Mouse (Mus musculus) liver, embryonic 15.5 days (tissue): ENCODE measurements at regions not wholly inside any gene's neighbourhood (a gene's known extent, or its start where the extent isn't known, plus 50 kb on each side); places are given as distances from the start of the nearest gene placed in this dataset.

Experiments
- ATAC-seq: fragments of 200-750 bp; cut with Nextera tagmentation; 2 replicates; pipeline ENCODE4 v1.8.0; 2017; ENCODE audit warnings: moderate number of reproducible peaks, mild to moderate bottlenecking, moderate library complexity; ENCODE audit not compliant: insufficient read depth
- H3K27ac ChIP-seq: fragments of 300-500 bp; sonication (generic); replicated peaks from 2 replicates; pipeline ENCODE4 v1.5.1; 2015; ENCODE audit warnings: mild to moderate bottlenecking, inconsistent platforms
- H3K27me3 ChIP-seq: fragments of 300-500 bp; sonication (generic); 2 replicates; pipeline ENCODE4 v1.6.1; 2015; ENCODE audit warnings: mild to moderate bottlenecking, inconsistent platforms
- H3K36me3 ChIP-seq: fragments of 300-500 bp; sonication (generic); replicated peaks from 2 replicates; pipeline ENCODE4 v1.6.1; 2015; ENCODE audit warnings: moderate library complexity, mild to moderate bottlenecking, inconsistent platforms
- H3K4me1 ChIP-seq: fragments of 300-500 bp; sonication (generic); replicated peaks from 2 replicates; pipeline ENCODE4 v1.6.1; 2015; ENCODE audit warnings: inconsistent platforms
- H3K4me2 ChIP-seq: fragments of 300-500 bp; sonication (generic); 2 replicates; pipeline ENCODE4 v1.6.1; 2015; ENCODE audit warnings: moderate library complexity, mild to moderate bottlenecking, inconsistent platforms
- H3K4me3 ChIP-seq: fragments of 300-500 bp; sonication (generic); replicated peaks from 2 replicates; pipeline ENCODE4 v1.5.1; 2015; ENCODE audit warnings: mild to moderate bottlenecking, inconsistent platforms
- H3K9ac ChIP-seq: fragments of 300-500 bp; sonication (generic); 2 replicates; pipeline ENCODE4 v1.6.1; 2015; ENCODE audit warnings: moderate library complexity, mild to moderate bottlenecking, inconsistent platforms
- H3K9me3 ChIP-seq: fragments of 300-500 bp; sonication (generic); replicated peaks from 2 replicates; pipeline ENCODE4 v1.6.1; 2016; ENCODE audit warnings: inconsistent platforms
- WGBS: fragments of 180-500 bp; shearing (Covaris S2); methylation state at CpG from one replicate; pipeline ENCODE4 v1.1.7; 2015; ENCODE audit warnings: mixed read lengths; ENCODE audit not compliant: insufficient replicate concordance; 5-methylcytosine and 5-hydroxymethylcytosine counted together

GRCm38 (mm10) chr15:37134386-37134785 is 126.8 kb upstream of the Zfp706 start:
- no peaks in the 10 kb centered on the region for H3K9me3 ChIP-seq
- ATAC-seq = no peak
- no peak overlapping the region for H3K4me3 ChIP-seq
- no peaks in the 10 kb centered on the region for H3K36me3 ChIP-seq
- H3K4me1 ChIP-seq = peaks cover 3% of the 10 kb centered on the region; the same call in 1 of the 2 replicates
- no peaks in the 10 kb centered on the region for H3K27me3 ChIP-seq
- H3K9ac ChIP-seq = no peak overlapping the region
- 0 out of 2 replicates have a peak overlapping the region, but pooled peaks have one; percentile 77 for H3K4me2 ChIP-seq
- no peak overlapping the region for H3K27ac ChIP-seq
- 57% methylated on average over 4 of the region's 4 CpGs for WGBS

GRCm38 (mm10) chr15:37133916-37134315 is 126.3 kb upstream of the Zfp706 start:
- H3K9ac ChIP-seq = no peak overlapping the region
- H3K4me3 ChIP-seq = no peak overlapping the region
- ATAC-seq = no peak
- H3K9me3 ChIP-seq = no peaks in the 10 kb centered on the region
- 46% methylated on average over 5 of the region's 5 CpGs for WGBS
- H3K27ac ChIP-seq = no peak overlapping the region
- no peaks in the 10 kb centered on the region for H3K27me3 ChIP-seq
- no peak overlapping the region for H3K4me2 ChIP-seq
- H3K4me1 ChIP-seq = peaks cover 3% of the 10 kb centered on the region; the same call in 1 of the 2 replicates
- no peaks in the 10 kb centered on the region for H3K36me3 ChIP-seq

GRCm38 (mm10) chr15:37127681-37128080 is 120.1 kb upstream of the Zfp706 start:
- Histone ChIP-seq H3K4me1 (no peaks in the 10 kb centered on the region), H3K4me3 (no peak overlapping the region), H3K9me3 (no peaks in the 10 kb centered on the region), H3K9ac (no peak overlapping the region), H3K27me3 (no peaks in the 10 kb centered on the region), H3K4me2 (no peak overlapping the region), H3K27ac (no peak overlapping the region), H3K36me3 (no peaks in the 10 kb centered on the region)
- 62% methylated on average over 7 of the region's 7 CpGs for WGBS
- ATAC-seq = no peak

GRCm38 (mm10) chr15:37127170-37127569 is 119.6 kb upstream of the Zfp706 start:
- Histone ChIP-seq H3K4me3 (no peak overlapping the region), H3K36me3 (no peaks in the 10 kb centered on the region), H3K9me3 (no peaks in the 10 kb centered on the region), H3K4me2 (no peak overlapping the region), H3K27ac (no peak overlapping the region), H3K27me3 (no peaks in the 10 kb centered on the region), H3K4me1 (no peaks in the 10 kb centered on the region), H3K9ac (no peak overlapping the region)
- 66% methylated on average over 4 of the region's 4 CpGs for whole genome bisulfite sequencing
- no peak for ATAC-seq

GRCm38 (mm10) chr15:37125823-37126222 is 118.2 kb upstream of the Zfp706 start:
- no peaks in the 10 kb centered on the region for H3K27me3 ChIP-seq
- no peak overlapping the region for H3K4me2 ChIP-seq
- H3K9me3 ChIP-seq = no peaks in the 10 kb centered on the region
- WGBS = 59% methylated on average over 4 of the region's 4 CpGs
- no peak overlapping the region for H3K9ac ChIP-seq
- ATAC-seq = no peak
- no peaks in the 10 kb centered on the region for H3K4me1 ChIP-seq
- no peaks in the 10 kb centered on the region for H3K36me3 ChIP-seq
- H3K4me3 ChIP-seq = no peak overlapping the region
- no peak overlapping the region for H3K27ac ChIP-seq

GRCm38 (mm10) chr15:37124951-37125350 is 117.4 kb upstream of the Zfp706 start:
- H3K4me3 ChIP-seq = no peak overlapping the region
- H3K36me3 ChIP-seq = no peaks in the 10 kb centered on the region
- no peaks in the 10 kb centered on the region for H3K9me3 ChIP-seq
- no peak overlapping the region for H3K4me2 ChIP-seq
- no peaks in the 10 kb centered on the region for H3K4me1 ChIP-seq
- H3K9ac ChIP-seq = no peak overlapping the region
- 61% methylated on average over 2 of the region's 2 CpGs for WGBS
- H3K27me3 ChIP-seq = no peaks in the 10 kb centered on the region
- no peak overlapping the region for H3K27ac ChIP-seq
- ATAC-seq = no peak

GRCm38 (mm10) chr15:37124299-37124698 is 116.7 kb upstream of the Zfp706 start:
- no peak overlapping the region for H3K4me3 ChIP-seq
- no peaks in the 10 kb centered on the region for H3K36me3 ChIP-seq
- no peaks in the 10 kb centered on the region for H3K27me3 ChIP-seq
- ATAC-seq = no peak
- no peaks in the 10 kb centered on the region for H3K4me1 ChIP-seq
- H3K9ac ChIP-seq = no peak overlapping the region
- H3K9me3 ChIP-seq = no peaks in the 10 kb centered on the region
- H3K4me2 ChIP-seq = no peak overlapping the region
- no peak overlapping the region for H3K27ac ChIP-seq
- WGBS = 71% methylated on average over 7 of the region's 7 CpGs

GRCm38 (mm10) chr15:37120381-37120780 is 112.8 kb upstream of the Zfp706 start:
- Histone ChIP-seq H3K9ac (no peak overlapping the region), H3K4me2 (no peak overlapping the region), H3K4me3 (no peak overlapping the region), H3K9me3 (no peaks in the 10 kb centered on the region), H3K36me3 (no peaks in the 10 kb centered on the region), H3K27me3 (no peaks in the 10 kb centered on the region), H3K27ac (no peak overlapping the region), H3K4me1 (no peaks in the 10 kb centered on the region)
- WGBS = 19% methylated on average over 6 of the region's 6 CpGs
- ATAC-seq = no peak

- Histone ChIP-seq H3K4me1 (no peaks in the 10 kb centered on the region), H3K4me2 (no peak overlapping the region), H3K27me3 (no peaks in the 10 kb centered on the region), H3K36me3 (no peaks in the 10 kb centered on the region), H3K27ac (no peak overlapping the region), H3K9ac (no peak overlapping the region), H3K4me3 (no peak overlapping the region), H3K9me3 (no peaks in the 10 kb centered on the region)
- WGBS = 14% methylated on average over 8 of the region's 8 CpGs
- ATAC-seq = no peak
Measured at GRCm38 (mm10) chr15:37114119-37114518, 106.5 kb upstream of the Zfp706 start.

- 75% methylated on average over 14 of the region's 14 CpGs for WGBS
- no peak overlapping the region for H3K27ac ChIP-seq
Measured at GRCm38 (mm10) chr15:37110462-37110861, 102.9 kb upstream of the Zfp706 start.

GRCm38 (mm10) chr15:37102035-37102555 is 94.5 kb upstream of the Zfp706 start:
- Histone ChIP-seq H3K36me3 (no peaks in the 10 kb centered on the region), H3K27ac (no peak overlapping the region), H3K27me3 (no peaks in the 10 kb centered on the region), H3K9me3 (no peaks in the 10 kb centered on the region), H3K4me3 (no peak overlapping the region), H3K4me2 (no peak overlapping the region), H3K9ac (no peak overlapping the region), H3K4me1 (peaks cover 23% of the 10 kb centered on the region)
- no peak for ATAC-seq
- 54% methylated on average over 2 of the region's 2 CpGs for WGBS

More at GRCm38 (mm10) chr15:37110462-37110861, 102.9 kb upstream of the Zfp706 start:
- Histone ChIP-seq H3K4me1 (no peaks in the 10 kb centered on the region), H3K9me3 (no peaks in the 10 kb centered on the region), H3K9ac (no peak overlapping the region), H3K4me2 (no peak overlapping the region), H3K27me3 (no peaks in the 10 kb centered on the region), H3K36me3 (no peaks in the 10 kb centered on the region), H3K4me3 (no peak overlapping the region)
- ATAC-seq = no peak

GRCm38 (mm10) chr15:37101419-37101818 is 93.8 kb upstream of the Zfp706 start:
- Histone ChIP-seq H3K27me3 (no peaks in the 10 kb centered on the region), H3K4me2 (no peak overlapping the region), H3K9me3 (no peaks in the 10 kb centered on the region), H3K27ac (no peak overlapping the region), H3K36me3 (no peaks in the 10 kb centered on the region), H3K9ac (no peak overlapping the region), H3K4me3 (no peak overlapping the region), H3K4me1 (peaks cover 23% of the 10 kb centered on the region)
- whole genome bisulfite sequencing = 61% methylated on average over 1 of the region's 1 CpGs
- no peak for ATAC-seq
